Mouse (Mus musculus) urinary bladder, postnatal 4 days (tissue): Measurements from ENCODE around the gene Pxmp2.

Source experiments
- DNase-seq, 2 experiments: peaks; one replicate each; pipeline ENCODE4 v3.0.0; 2021 to 2022; ENCODE audit warnings: low spot score in 2 of 2

The Pxmp2 gene

GRCm38 (mm10) chr5:110285770-110286445, at the start of gene Pxmp2, which contains the start of gene Pole:
Gene Pxmp2, minus strand, starts transcription at chr5:110286186.
Gene Pole, plus strand, starts transcription at chr5:110286306.
- peak; percentile 84 to 95 for DNase-seq

DNA sequence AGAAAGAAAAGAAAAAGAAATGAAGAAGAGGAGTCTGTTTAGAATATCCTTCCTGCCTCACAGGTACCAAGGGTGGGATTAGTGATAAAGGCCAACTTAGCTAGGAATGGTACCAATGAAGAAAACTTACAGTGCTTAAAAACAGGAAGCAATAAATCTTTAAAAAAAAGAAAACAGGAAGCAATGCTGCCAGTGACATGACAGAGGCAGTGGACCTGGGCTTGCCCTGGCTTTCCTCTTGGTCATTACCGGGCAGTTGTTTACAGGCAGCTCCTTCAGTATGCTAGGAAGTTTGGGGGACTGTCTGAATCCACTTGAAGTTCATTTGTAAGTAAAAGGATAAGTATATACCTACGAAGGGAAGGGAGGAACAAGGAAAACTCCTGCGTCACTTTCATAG, 44.5 kb upstream of the Pxmp2 start:
- DNase-seq: no peak

DNA sequence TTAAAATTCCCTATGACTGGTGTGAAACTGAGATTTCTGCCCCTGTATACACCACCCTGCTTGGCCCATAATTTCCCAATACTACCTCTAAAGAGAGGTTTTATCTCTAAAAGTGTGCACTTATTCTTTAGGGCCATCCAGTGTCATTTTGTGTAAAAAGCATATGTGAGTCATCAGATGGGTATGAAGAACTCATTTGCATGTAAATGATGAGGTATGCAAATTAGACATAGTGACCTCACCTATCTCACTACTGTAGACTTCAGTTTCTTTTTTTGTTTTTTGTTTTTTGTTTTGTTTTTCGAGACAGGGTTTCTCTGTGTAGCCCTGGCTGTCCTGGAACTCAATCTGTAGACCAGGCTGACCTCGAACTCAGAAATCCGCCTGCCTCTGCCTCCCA, 27.1 kb upstream of the Pxmp2 start:
- DNase-seq: no peak

- DNase-seq: no peak
Observed at GRCm38 (mm10) chr5:110308861-110309260, 22.9 kb upstream of the Pxmp2 start.

DNA sequence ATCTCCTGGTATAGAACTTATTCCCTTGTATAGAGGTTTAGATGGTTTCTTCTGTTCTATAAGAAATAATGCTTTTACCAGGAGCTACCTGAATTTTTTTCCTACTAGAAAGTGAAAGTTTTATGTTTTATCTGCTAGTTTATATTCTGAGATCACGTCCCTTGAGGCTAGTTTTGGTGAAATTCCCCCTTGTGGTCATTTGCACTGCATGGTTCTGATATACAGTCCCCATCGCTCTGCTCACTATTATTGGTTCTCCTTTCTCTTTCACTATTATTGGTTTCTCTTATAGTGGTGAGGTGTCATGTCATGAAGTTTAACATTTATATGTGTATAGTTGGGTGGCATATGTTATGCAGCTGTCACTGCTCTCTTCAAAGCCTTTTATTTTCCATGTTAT, 14.6 kb upstream of the Pxmp2 start:
- no peak for DNase-seq

- no peak for DNase-seq
Observed at GRCm38 (mm10) chr5:110296637-110297036, 10.7 kb upstream of the Pxmp2 start.

DNA sequence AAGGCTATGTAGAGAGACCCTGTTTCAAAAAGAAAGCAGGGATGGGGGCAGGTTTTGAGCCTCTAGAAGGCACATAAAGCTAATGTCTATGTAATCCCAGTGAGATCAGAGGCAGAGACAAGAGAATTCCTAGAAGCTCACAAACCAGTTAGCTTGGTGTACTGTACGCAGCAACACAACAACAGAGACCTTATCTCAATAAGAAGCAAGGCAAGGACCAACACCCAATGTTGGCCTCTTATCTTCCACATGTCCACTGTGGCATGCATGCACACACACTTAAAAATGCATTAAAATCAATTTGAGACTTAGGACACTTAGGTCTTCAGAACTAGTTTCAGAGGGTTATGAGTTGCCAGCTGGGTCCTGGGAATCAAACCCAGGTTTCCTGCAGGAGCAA, 5.7 kb upstream of the Pxmp2 start:
- no peak for DNase-seq

DNA sequence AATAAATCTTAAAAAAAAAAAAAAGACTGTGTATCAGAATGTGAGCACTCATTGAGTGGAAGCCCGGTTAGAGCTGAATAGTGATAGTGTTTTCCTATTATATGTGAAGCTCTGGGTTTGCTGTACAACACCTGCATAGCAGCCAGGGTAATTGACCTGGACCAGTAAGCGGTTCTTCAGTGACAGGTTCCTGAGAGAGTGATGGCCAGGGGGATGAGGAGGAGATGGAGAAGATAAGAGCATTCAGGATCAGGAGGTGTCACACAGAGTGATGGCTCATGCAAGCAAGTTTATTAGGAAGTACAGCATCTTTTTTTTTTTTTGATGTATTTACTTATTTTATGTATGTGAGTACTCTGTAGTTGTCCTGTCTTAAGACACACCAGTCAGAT, 1.1 kb upstream of the Pxmp2 start:
- no peak for DNase-seq

DNA sequence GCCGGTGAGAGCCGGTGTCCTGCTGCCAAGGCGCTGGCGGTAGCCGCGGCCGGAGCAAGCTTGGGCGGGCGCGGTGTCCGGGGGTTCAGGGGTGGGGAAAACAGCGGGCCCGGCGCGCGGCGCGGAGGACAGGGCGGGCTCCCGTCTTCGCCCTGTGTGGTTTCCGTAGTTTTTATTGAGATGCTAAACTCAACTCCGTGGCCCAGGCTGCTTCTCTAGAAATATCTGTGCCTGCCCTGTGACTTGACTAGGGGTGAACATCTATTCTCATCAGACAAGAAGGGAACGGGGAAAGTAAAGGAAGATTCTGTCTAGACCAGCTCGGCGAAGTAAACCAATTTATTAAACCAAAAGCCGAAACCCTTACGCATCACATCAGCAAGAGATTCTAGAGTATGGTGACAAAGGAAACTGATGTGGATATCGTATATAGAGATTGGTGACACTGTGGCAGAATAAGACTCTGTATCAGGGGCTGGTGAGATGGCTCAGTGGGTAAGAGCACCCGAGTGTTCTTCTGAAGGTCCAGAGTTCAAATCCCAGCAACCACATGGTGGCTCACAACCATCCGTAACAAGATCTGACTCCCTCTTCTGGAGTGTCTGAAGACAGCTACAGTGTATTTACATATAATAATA, 579 bp upstream of the Pxmp2 start:
- no peak for DNase-seq

DNA sequence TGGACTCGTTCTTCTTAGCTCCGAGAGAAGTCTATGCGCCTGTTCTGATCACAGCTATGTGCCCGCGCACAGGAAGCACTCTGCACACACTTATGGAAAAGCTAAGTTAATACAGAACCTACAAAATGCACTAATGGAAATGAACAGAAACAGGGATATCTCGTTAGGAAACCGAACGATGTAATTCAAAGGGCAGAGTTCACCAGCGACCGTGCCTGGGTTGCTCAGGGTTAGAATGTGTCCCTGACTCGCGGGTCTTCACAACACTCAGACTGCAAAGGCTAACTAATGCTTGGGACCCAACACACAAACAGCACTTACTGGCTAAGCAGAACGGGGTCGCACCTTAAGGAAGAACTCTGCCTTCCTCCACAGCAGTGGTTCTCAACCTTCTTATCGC, 830 bp downstream of the Pxmp2 start:
- no peak for DNase-seq

DNA sequence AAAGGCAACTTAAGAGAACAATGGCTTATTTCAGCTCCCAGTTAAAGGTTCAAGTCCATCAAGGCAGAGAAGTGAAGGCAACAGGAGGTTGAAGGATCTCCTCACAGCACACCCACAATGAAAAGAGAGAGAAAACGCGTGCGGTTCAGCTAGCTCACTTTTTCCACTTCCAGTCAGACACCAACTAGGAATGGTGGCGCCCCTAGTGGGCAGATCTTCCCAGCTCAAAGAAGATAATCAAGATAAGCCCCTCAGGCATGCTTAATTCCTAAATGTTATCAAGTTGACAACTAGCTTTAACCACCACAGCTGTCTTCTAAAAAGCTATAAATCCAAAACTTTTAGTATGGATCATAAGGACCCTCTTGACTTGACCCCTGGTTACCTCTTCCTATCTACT, 1.4 kb downstream of the Pxmp2 start:
- DNase-seq: peak in 1 of 2 experiments; percentile 68

- DNase-seq: no peak
Observed at GRCm38 (mm10) chr5:110281984-110282383, 4.0 kb downstream of the Pxmp2 start.

DNA sequence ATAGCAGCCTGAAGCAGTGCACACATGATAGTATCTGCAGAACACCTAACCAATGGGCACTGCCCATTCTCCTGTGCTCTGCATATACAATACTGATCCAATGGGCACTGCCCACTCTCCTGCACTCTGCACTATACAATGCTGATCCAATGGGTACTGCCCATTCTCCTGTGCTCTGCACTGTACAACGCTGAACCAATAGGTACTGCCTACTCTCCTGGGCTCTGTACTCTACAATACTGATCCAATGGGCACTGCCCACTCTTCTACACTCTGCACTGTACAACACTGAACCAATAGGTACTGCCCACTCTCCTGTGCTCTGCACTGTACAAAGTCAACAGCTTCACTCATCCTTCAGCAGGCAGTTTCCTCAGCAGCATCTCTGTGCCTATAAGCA, 9.1 kb downstream of the Pxmp2 start:
- no peak for DNase-seq

GRCm38 (mm10) chr5:110276391-110276790, 9.6 kb downstream of the Pxmp2 start:
- DNase-seq: no peak

DNA sequence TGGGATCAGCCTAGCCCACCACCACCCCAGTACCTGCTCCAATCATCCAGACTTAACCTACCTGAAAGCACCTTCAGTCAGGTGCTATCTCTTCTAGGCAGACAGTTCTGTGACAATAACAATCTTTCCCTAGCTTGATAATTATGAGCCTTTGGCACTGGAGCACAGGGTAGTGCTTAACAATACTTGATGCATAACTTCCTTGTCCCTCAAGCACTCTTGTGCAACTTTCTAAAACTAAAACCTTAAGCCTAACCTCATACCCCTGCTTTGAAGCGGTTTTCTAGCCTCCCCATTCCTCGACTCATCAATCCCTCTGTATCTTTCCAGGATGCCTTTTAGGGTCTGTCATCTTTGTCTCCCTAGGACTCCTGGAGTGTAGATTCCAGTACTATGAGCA, 11.1 kb downstream of the Pxmp2 start:
- DNase-seq: no peak

- DNase-seq: no peak
Observed at GRCm38 (mm10) chr5:110274147-110274546, 11.8 kb downstream of the Pxmp2 start.

DNA sequence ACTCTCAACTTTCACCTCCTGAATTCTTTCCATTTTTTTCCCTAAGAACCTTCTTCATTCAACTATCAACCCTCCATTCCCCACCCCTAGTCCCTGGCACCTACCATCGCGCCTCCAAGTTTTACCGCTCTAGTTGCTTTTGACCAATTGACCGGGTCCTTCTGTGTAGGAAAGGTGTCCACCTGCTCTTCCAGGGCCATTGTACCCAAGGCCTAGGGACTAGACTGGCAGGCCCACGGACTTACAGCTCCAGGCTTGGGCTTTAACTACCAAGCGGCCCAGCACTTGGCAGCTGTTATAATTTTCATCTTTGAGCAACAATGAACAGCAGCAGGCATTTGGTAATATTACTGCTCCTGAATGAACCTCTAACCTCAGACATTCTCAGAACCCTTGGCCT, 15.7 kb downstream of the Pxmp2 start:
- no peak for DNase-seq

DNA sequence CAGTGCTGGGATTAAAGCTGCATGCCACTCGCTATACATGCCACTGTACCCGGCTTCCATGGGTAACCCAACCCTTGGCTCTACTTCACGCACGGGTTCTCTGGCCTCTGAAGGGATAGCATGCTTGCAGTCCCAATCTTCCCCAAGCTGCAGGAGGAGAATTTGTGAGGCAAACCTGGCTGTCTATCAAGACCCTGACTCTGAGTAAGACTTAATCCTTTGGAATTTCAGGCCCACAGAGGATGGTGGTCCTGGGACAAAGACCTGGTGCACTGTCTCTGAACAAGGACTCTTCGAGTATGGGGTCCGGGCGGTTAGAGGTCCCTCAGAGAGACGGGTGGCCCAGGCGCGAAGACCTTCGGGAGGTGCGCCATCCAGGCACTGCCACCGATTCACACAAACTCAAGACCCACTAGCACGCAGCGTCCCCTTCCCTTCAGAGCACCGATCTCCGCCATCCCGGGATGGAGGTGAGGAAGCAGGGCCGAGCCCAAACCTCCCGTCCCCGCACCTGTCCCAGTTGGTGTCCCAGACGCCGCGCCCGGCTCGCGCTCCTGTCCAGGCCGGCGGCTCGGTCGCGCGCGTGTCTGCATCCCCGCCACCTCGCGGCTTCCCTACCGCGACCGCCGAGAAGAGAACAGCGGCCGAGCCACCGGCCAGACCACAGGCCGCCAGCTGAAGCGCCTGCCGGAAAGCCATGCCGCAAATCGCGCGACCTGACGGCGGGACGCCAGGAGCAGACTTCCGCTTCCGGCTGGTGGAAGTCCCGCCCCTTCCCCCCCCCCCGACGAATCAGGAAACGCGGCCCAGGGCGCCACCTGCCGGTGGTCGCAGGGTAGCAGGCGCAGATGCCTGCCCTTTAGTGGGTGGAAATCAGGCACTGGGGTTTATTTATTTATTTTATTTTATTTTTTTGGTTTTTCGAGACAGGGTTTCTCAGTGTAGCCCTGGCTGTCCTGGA, 16.6 kb downstream of the Pxmp2 start, which contains the start of gene Pgam5:
Gene Pgam5, minus strand, starts transcription at position 773 of the 961 bp plus-strand sequence.
- DNase-seq: peak; percentile 87 to 94

- no peak for DNase-seq
Observed at GRCm38 (mm10) chr5:110266941-110267340, 19.0 kb downstream of the Pxmp2 start.

DNA sequence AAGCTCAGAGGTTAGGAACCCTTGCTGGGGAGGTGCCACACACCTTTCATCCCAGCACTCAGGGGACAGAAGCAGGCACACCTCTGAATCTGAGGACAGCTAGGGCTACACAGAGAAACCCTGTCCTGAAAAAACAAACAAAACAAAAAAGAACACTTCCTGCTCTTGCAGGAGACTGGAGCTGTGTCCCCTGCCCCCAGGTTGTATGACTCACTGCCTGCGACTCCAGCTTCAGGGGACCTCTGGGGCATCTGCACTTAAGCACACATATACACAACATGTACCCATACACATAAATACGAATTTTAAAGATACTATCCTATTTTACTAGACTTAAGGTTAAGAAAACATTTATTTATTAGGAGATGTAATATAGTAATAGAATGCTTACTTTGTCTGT, 41.9 kb downstream of the Pxmp2 start:
- no peak for DNase-seq

- DNase-seq: no peak
Observed at GRCm38 (mm10) chr5:110232346-110232745, 53.6 kb downstream of the Pxmp2 start.

GRCm38 (mm10) chr5:110231638-110232037, 54.3 kb downstream of the Pxmp2 start:
- no peak for DNase-seq
